Mouse (Mus musculus): ENCODE results near the gene Plpp7. TPM values are rescaled to one million over a fixed set of nuclear protein-coding genes. Genes with fewer than 3 reads are reported as not detected.

The Plpp7 gene
- polyA plus RNA-seq, 1 experiment: 9.5 TPM

- Histone ChIP-seq H3K4me3 (replicated peaks; ENCODE audit: extremely low read depth, low read depth, low read length) (no peak overlapping the region), H3K4me1 (ENCODE audit: control insufficient read depth, insufficient read depth, low read length) (peaks cover 39% of the 10 kb centered on the region)
- WGBS: 12% methylated on average over 4 of the region's 4 CpGs
- TF ChIP-seq POLR2A (IDR thresholded peaks at IDR 0.05; ENCODE audit: borderline replicate concordance, extremely low read depth, low read depth, low read length) (no peak), CTCF (IDR thresholded peaks at IDR 0.05; ENCODE audit: insufficient read depth, low read length) (no peak)
- no peak for DNase-seq
These were observed 58.4 kb downstream of the Plpp7 start for GRCm38 (mm10) chr2:32153791-32154119.

GRCm38 (mm10) chr2:32154334-32154997, 59.1 kb downstream of the Plpp7 start:
- Histone ChIP-seq H3K4me3 (replicated peaks; ENCODE audit: extremely low read depth, low read depth, low read length) (no peak overlapping the region), H3K4me1 (ENCODE audit: control insufficient read depth, insufficient read depth, low read length) (peaks cover 45% of the 10 kb centered on the region)
- no peak for TF ChIP-seq POLR2A (IDR thresholded peaks at IDR 0.05; ENCODE audit: borderline replicate concordance, extremely low read depth, low read depth, low read length)
- TF ChIP-seq CTCF (IDR thresholded peaks at IDR 0.05; ENCODE audit: insufficient read depth, low read length): no peak
- WGBS: 21% methylated on average over 9 of the region's 9 CpGs
- peak; percentile 23 for DNase-seq

- TF ChIP-seq POLR2A (IDR thresholded peaks at IDR 0.05; ENCODE audit: borderline replicate concordance, extremely low read depth, low read depth, low read length) (no peak), CTCF (IDR thresholded peaks at IDR 0.05; ENCODE audit: insufficient read depth, low read length) (no peak)
These were observed 59.7 kb downstream of the Plpp7 start for GRCm38 (mm10) chr2:32154998-32155541.

GRCm38 (mm10) chr2:32155614-32156013, 60.3 kb downstream of the Plpp7 start:
- 30% methylated on average over 6 of the region's 6 CpGs for WGBS
- Histone ChIP-seq H3K4me1 (ENCODE audit: control insufficient read depth, insufficient read depth, low read length) (peaks cover 56% of the 10 kb centered on the region), H3K4me3 (replicated peaks; ENCODE audit: extremely low read depth, low read depth, low read length) (no peak overlapping the region)
- no peak for TF ChIP-seq CTCF (IDR thresholded peaks at IDR 0.05; ENCODE audit: insufficient read depth, low read length)
- no peak for TF ChIP-seq POLR2A (IDR thresholded peaks at IDR 0.05; ENCODE audit: borderline replicate concordance, extremely low read depth, low read depth, low read length)
- no peak for DNase-seq

More at GRCm38 (mm10) chr2:32154998-32155541, 59.7 kb downstream of the Plpp7 start:
- DNase-seq: peak; percentile 4
- Histone ChIP-seq H3K4me3 (replicated peaks; ENCODE audit: extremely low read depth, low read depth, low read length) (no peak overlapping the region), H3K4me1 (ENCODE audit: control insufficient read depth, insufficient read depth, low read length) (peaks cover 51% of the 10 kb centered on the region)
- 14% methylated on average over 7 of the region's 7 CpGs for WGBS

GRCm38 (mm10) chr2:32156645-32157044, 61.3 kb downstream of the Plpp7 start:
- Histone ChIP-seq H3K4me3 (replicated peaks; ENCODE audit: extremely low read depth, low read depth, low read length) (no peak overlapping the region), H3K4me1 (ENCODE audit: control insufficient read depth, insufficient read depth, low read length) (peaks cover 58% of the 10 kb centered on the region)
- no peak for TF ChIP-seq CTCF (IDR thresholded peaks at IDR 0.05; ENCODE audit: insufficient read depth, low read length)
- TF ChIP-seq POLR2A (IDR thresholded peaks at IDR 0.05; ENCODE audit: borderline replicate concordance, extremely low read depth, low read depth, low read length): no peak
- WGBS: 38% methylated on average over 10 of the region's 10 CpGs
- DNase-seq: no peak

- TF ChIP-seq POLR2A (IDR thresholded peaks at IDR 0.05; ENCODE audit: borderline replicate concordance, extremely low read depth, low read depth, low read length) (no peak), CTCF (IDR thresholded peaks at IDR 0.05; ENCODE audit: insufficient read depth, low read length) (no peak)
- Histone ChIP-seq H3K4me1 (ENCODE audit: control insufficient read depth, insufficient read depth, low read length) (peaks cover 60% of the 10 kb centered on the region), H3K4me3 (replicated peaks; ENCODE audit: extremely low read depth, low read depth, low read length) (no peak overlapping the region)
- DNase-seq: no peak
- 30% methylated on average over 4 of the region's 4 CpGs for WGBS
These were observed 62.0 kb downstream of the Plpp7 start for GRCm38 (mm10) chr2:32157328-32157727.

- peaks cover 56% of the 10 kb centered on the region for H3K4me1 ChIP-seq (ENCODE audit: control insufficient read depth, insufficient read depth, low read length)
- WGBS: 40% methylated on average over 12 of the region's 12 CpGs
These were observed 63.4 kb downstream of the Plpp7 start for GRCm38 (mm10) chr2:32158616-32159239.

More at GRCm38 (mm10) chr2:32158616-32159239, 63.4 kb downstream of the Plpp7 start:
- no peak overlapping the region for H3K4me3 ChIP-seq (replicated peaks; ENCODE audit: extremely low read depth, low read depth, low read length)
- no peak for DNase-seq
- TF ChIP-seq CTCF (IDR thresholded peaks at IDR 0.05; ENCODE audit: insufficient read depth, low read length) (peak; percentile 33; the same call in 1 of the 2 replicates), POLR2A (IDR thresholded peaks at IDR 0.05; ENCODE audit: borderline replicate concordance, extremely low read depth, low read depth, low read length) (no peak)

Other genes with a start within 250 kb of the Plpp7 start
- 0.02 and 0.06 TPM in 2 replicates for gene Fibcd1, start 249.5 kb upstream of the Plpp7 start, polyA plus RNA-seq (2012; rRNA removed)
- 18.8 and 25.1 TPM in 2 replicates for gene Lamc3, start 208.2 kb upstream of the Plpp7 start, polyA plus RNA-seq (2012; rRNA removed)
- gene Aif1l, start 145.4 kb upstream of the Plpp7 start, polyA plus RNA-seq (2012; rRNA removed): 3.5 and 9.0 TPM in 2 replicates
- 31.6 and 35.1 TPM in 2 replicates for gene Nup214, start 121.1 kb upstream of the Plpp7 start, polyA plus RNA-seq (2012; rRNA removed)
- 6.0 and 7.5 TPM in 2 replicates for gene Fam78a, start 10.7 kb upstream of the Plpp7 start, polyA plus RNA-seq (2012; rRNA removed)
- 67.9 and 68.5 TPM in 2 replicates for gene Prrc2b, start 55.6 kb downstream of the Plpp7 start, polyA plus RNA-seq (2012; rRNA removed)
- gene Pomt1, start 141.1 kb downstream of the Plpp7 start, polyA plus RNA-seq (2012; rRNA removed): 17.9 and 21.8 TPM in 2 replicates
- gene Uck1, start 164.6 kb downstream of the Plpp7 start, polyA plus RNA-seq (2012; rRNA removed): 62.8 and 65.4 TPM in 2 replicates
- gene Golga2, start 191.9 kb downstream of the Plpp7 start, polyA plus RNA-seq (2012; rRNA removed): 34.8 and 45.0 TPM in 2 replicates
- gene Swi5, start 192.5 kb downstream of the Plpp7 start, polyA plus RNA-seq (2012; rRNA removed): 110 and 135 TPM in 2 replicates

Data from lung, adult 2 months (tissue).